Mouse (Mus musculus): Measurements from ENCODE around the gene Akap13. TPM values are rescaled to one million over a fixed set of nuclear protein-coding genes. Genes with fewer than 3 reads are reported as not detected.

Akap13 gene
- total and polyA plus RNA-seq, 2 experiments from 2014 or later, result 13.8 to 26.1 TPM

DNA sequence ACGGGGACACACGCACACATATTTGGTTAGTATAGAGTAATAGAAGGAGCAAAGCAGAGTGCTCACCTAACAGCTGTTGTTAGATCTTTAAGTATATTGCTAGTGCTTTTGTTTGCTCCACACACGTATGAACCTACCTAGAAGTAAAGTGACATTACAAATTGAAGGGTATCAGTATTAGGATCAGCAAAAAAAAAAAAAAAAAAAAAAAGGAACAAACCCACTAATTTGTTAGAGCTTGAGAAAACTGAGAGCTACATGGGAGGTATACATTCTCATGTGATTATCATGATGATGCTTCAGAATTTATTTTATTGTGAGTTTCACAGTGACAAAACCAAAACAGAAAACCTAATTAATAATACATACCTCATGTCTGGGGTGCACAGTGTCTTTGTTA, 114.9 kb downstream of the Akap13 start:
- Histone ChIP-seq H3K27me3 (ENCODE audit: insufficient read depth, low read length) (no peaks in the 10 kb centered on the region), H3K9me3 (ENCODE audit: low read length) (no peaks in the 10 kb centered on the region), H3K9ac (replicated peaks; ENCODE audit: low read length) (no peak overlapping the region), H3K27ac (no peak overlapping the region), H3K4me3 (ENCODE audit: low read length) (no peak overlapping the region), H3K36me3 (ENCODE audit: insufficient read depth, low read length) (no peaks in the 10 kb centered on the region), H3K4me1 (ENCODE audit: insufficient read depth, low read length) (no peaks in the 10 kb centered on the region), H3K4me2 (ENCODE audit: low read depth, low read length) (no peak overlapping the region)
- no peak for TF ChIP-seq CTCF (IDR thresholded peaks at IDR 0.05; ENCODE audit: low read depth)
- DNase-seq (ENCODE audit: low spot score), result no peak
- ATAC-seq, result no peak
- WGBS, result 91% methylated on average over 3 of the region's 3 CpGs

DNA sequence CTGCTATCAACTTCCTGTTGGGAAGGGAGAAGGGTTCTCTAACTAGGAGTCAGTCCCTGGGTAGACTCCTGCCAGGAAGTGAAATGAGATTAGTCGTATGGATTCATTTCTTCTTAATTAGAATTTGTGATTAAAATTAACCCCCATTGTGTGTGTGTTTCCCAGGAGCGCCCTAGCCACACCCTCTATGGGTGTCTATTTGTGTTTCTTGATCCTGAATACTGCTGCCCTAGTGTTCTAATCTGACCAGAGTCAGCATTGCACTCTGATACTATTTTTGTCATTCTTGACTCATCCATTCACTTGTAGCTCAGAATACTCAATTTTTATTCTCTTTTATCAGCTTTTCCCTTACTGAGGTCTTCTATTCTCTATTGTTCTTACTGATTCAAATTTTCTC, 115.7 kb downstream of the Akap13 start:
- ATAC-seq (no peak), DNase-seq (ENCODE audit: low spot score) (no peak)
- no peaks in the 10 kb centered on the region for H3K27me3 ChIP-seq (ENCODE audit: insufficient read depth, low read length)
- H3K4me1 ChIP-seq (ENCODE audit: insufficient read depth, low read length), result no peaks in the 10 kb centered on the region
- no peaks in the 10 kb centered on the region for H3K36me3 ChIP-seq (ENCODE audit: insufficient read depth, low read length)
- TF ChIP-seq CTCF (IDR thresholded peaks at IDR 0.05; ENCODE audit: low read depth), result no peak
- WGBS, result 70% methylated on average over 2 of the region's 2 CpGs
- no peak overlapping the region for H3K9ac ChIP-seq (replicated peaks; ENCODE audit: low read length)
- H3K27ac ChIP-seq, result no peak overlapping the region
- no peaks in the 10 kb centered on the region for H3K9me3 ChIP-seq (ENCODE audit: low read length)
- H3K4me3 ChIP-seq (ENCODE audit: low read length), result no peak overlapping the region
- no peak overlapping the region for H3K4me2 ChIP-seq (ENCODE audit: low read depth, low read length)

GRCm38 (mm10) chr7:75572127-75572526, 116.8 kb downstream of the Akap13 start:
- Histone ChIP-seq H3K4me1 (ENCODE audit: insufficient read depth, low read length) (no peaks in the 10 kb centered on the region), H3K9ac (replicated peaks; ENCODE audit: low read length) (no peak overlapping the region), H3K4me3 (ENCODE audit: low read length) (no peak overlapping the region), H3K9me3 (ENCODE audit: low read length) (no peaks in the 10 kb centered on the region), H3K36me3 (ENCODE audit: insufficient read depth, low read length) (no peaks in the 10 kb centered on the region), H3K27me3 (ENCODE audit: insufficient read depth, low read length) (no peaks in the 10 kb centered on the region), H3K27ac (no peak overlapping the region), H3K4me2 (ENCODE audit: low read depth, low read length) (no peak overlapping the region)
- 90% methylated on average over 4 of the region's 4 CpGs for WGBS
- TF ChIP-seq CTCF (IDR thresholded peaks at IDR 0.05; ENCODE audit: low read depth), result no peak
- DNase-seq (ENCODE audit: low spot score), result no peak
- no peak for ATAC-seq

GRCm38 (mm10) chr7:75575120-75575649, 119.9 kb downstream of the Akap13 start:
- no peaks in the 10 kb centered on the region for H3K36me3 ChIP-seq (ENCODE audit: insufficient read depth, low read length)
- H3K27me3 ChIP-seq (ENCODE audit: insufficient read depth, low read length), result no peaks in the 10 kb centered on the region
- no peak overlapping the region for H3K9ac ChIP-seq (replicated peaks; ENCODE audit: low read length)
- ATAC-seq, result 0 out of 2 replicates have a peak, but pooled peaks have one; percentile 35
- no peak overlapping the region for H3K4me2 ChIP-seq (ENCODE audit: low read depth, low read length)
- H3K9me3 ChIP-seq (ENCODE audit: low read length), result no peaks in the 10 kb centered on the region
- no peak overlapping the region for H3K4me3 ChIP-seq (ENCODE audit: low read length)
- 48% methylated on average over 9 of the region's 9 CpGs for WGBS
- H3K4me1 ChIP-seq (ENCODE audit: insufficient read depth, low read length), result no peaks in the 10 kb centered on the region
- peak overlapping the region; percentile 32; the same call in 1 of the 2 replicates for H3K27ac ChIP-seq
- TF ChIP-seq CTCF (IDR thresholded peaks at IDR 0.05; ENCODE audit: low read depth), result no peak
- peak; percentile 12 for DNase-seq (ENCODE audit: low spot score)

DNA sequence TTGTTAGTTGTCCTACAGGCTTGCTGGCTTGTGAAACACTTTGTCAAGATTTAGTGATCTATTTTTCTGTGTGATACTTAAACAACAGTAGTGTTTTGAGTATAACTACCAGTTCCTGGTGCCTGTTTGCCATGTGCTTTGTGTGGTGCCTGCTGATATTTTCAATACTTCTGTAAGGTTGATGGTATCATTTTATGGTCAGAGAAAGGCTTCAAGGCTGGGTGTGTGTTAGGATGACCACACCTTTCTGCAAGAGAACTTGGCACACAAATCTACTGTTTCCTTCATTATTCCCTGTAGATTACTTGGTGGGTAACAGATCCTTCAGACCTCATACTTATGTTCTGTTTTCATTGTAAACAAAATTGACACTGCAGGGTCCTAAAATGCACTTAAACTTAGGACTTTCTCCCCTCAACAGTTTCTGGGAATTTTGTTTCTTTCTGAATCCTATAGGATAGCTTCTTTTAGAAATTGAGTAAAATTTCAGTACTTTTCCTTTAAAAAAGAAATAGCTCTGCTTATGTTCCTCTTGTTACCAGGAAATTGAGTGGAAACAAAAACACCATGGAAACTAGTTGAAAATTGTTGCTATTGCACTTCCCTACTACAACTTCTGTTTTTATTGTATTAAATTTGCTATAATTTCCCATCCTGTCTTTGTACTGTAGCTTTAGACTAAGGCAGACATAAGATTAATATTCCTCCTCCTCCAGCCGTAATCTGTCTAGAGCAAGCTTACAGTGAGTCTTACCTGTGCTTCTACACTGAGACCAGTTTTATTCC, 120.7 kb downstream of the Akap13 start:
- H3K4me1 ChIP-seq (ENCODE audit: insufficient read depth, low read length), result no peaks in the 10 kb centered on the region
- no peaks in the 10 kb centered on the region for H3K9me3 ChIP-seq (ENCODE audit: low read length)
- ATAC-seq (no peak), DNase-seq (ENCODE audit: low spot score) (no peak)
- no peak overlapping the region; the same call in 1 of the 2 replicates for H3K27ac ChIP-seq
- TF ChIP-seq CTCF (IDR thresholded peaks at IDR 0.05; ENCODE audit: low read depth), result no peak
- H3K27me3 ChIP-seq (ENCODE audit: insufficient read depth, low read length), result no peaks in the 10 kb centered on the region
- no peak overlapping the region for H3K9ac ChIP-seq (replicated peaks; ENCODE audit: low read length)
- H3K36me3 ChIP-seq (ENCODE audit: insufficient read depth, low read length), result no peaks in the 10 kb centered on the region
- 83% methylated on average over 1 of the region's 1 CpGs for WGBS
- no peak overlapping the region for H3K4me2 ChIP-seq (ENCODE audit: low read depth, low read length)
- no peak overlapping the region for H3K4me3 ChIP-seq (ENCODE audit: low read length)

GRCm38 (mm10) chr7:75576851-75577250, 121.5 kb downstream of the Akap13 start:
- 97% methylated on average over 2 of the region's 2 CpGs for WGBS
- TF ChIP-seq CTCF (IDR thresholded peaks at IDR 0.05; ENCODE audit: low read depth), result no peak
- no peaks in the 10 kb centered on the region for H3K36me3 ChIP-seq (ENCODE audit: insufficient read depth, low read length)
- no peak overlapping the region for H3K27ac ChIP-seq
- no peak overlapping the region for H3K9ac ChIP-seq (replicated peaks; ENCODE audit: low read length)
- no peak overlapping the region for H3K4me3 ChIP-seq (ENCODE audit: low read length)
- H3K4me1 ChIP-seq (ENCODE audit: insufficient read depth, low read length), result no peaks in the 10 kb centered on the region
- no peaks in the 10 kb centered on the region for H3K27me3 ChIP-seq (ENCODE audit: insufficient read depth, low read length)
- ATAC-seq, result no peak
- no peak overlapping the region for H3K4me2 ChIP-seq (ENCODE audit: low read depth, low read length)
- H3K9me3 ChIP-seq (ENCODE audit: low read length), result no peaks in the 10 kb centered on the region
- no peak for DNase-seq (ENCODE audit: low spot score)

DNA sequence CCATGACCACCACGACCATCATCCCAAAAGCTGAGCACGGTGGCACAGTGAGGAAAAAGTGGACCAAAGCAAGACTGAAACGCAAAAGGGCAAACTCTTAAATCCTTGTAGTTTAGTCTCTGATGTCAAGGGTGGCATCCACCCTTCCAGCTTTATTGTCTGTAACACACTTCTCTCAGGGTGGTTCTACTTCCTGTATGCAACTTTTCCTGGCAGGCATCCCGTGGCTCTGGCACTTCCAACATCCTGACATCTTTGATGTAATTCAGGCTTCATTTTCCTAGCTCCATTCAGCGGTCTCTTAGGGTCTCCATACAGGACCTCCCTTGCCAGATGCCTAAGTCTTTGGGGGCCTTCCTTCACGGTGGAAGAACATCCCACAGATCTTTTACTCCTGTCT, 122.0 kb downstream of the Akap13 start:
- H3K4me2 ChIP-seq (ENCODE audit: low read depth, low read length), result no peak overlapping the region
- H3K27me3 ChIP-seq (ENCODE audit: insufficient read depth, low read length), result no peaks in the 10 kb centered on the region
- no peak overlapping the region for H3K9ac ChIP-seq (replicated peaks; ENCODE audit: low read length)
- TF ChIP-seq CTCF (IDR thresholded peaks at IDR 0.05; ENCODE audit: low read depth), result no peak
- 79% methylated on average over 6 of the region's 6 CpGs for WGBS
- H3K36me3 ChIP-seq (ENCODE audit: insufficient read depth, low read length), result no peaks in the 10 kb centered on the region
- no peak overlapping the region for H3K27ac ChIP-seq
- H3K4me3 ChIP-seq (ENCODE audit: low read length), result no peak overlapping the region
- H3K9me3 ChIP-seq (ENCODE audit: low read length), result no peaks in the 10 kb centered on the region
- no peak for DNase-seq (ENCODE audit: low spot score)
- no peaks in the 10 kb centered on the region for H3K4me1 ChIP-seq (ENCODE audit: insufficient read depth, low read length)
- no peak for ATAC-seq
